Mouse (Mus musculus) cerebellum, adult 9-11 months (tissue): ENCODE data around the gene Uhrf1.
A peak's percentile ranks its signal among the peaks of the same experiment; 100 is the strongest.
"Not testable (repeated sequence)": the region's sequence is repeated elsewhere in the genome, so short reads cannot be mapped to it uniquely, and the experiment has no call there.

Source experiments
- DNase-seq: peaks from one replicate; pipeline ENCODE4 v3.0.0; 2022

Uhrf1 gene

DNA sequence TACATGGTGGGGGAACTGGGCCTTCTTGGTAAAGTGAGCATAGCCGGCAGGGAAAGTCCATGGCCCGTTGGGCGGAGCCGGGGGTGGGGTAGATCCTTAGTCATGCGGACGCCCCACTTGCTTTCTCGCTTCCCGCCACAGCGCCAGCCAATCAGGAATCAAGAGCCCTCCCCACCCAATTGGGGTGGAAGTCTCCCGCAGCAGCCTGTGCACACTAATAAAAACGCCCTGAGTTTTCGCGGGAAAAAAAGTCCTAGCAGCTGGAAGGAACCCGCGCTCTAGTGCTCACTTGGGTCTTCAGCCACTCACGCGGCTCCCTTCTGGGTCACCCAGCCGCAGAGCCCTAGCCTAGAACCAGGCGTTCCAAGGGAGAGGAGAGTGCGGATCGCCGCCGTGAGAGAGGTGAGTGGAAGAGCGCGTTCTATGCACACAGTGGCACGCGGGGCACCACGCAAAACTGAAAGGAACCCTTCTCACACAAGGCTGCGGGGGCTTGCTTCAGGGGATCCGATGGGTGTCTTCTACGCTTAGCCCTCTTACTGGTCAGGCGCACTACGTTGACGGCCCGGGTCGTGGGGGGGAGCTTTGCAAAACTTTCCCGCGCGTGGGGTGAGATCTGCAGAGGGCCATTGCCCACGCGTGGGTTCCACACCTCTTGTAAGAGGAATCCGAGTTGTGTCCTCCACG, at the start of gene Uhrf1:
Gene Uhrf1, plus strand, starts transcription at position 162 of the 687 bp plus-strand sequence.
- no peak for DNase-seq

- peak; percentile 70 for DNase-seq
Observed at GRCm38 (mm10) chr17:56254695-56255094, 48.4 kb upstream of the Uhrf1 start.

- DNase-seq, result peak; percentile 82
Observed at GRCm38 (mm10) chr17:56255429-56255828, 47.7 kb upstream of the Uhrf1 start.

DNA sequence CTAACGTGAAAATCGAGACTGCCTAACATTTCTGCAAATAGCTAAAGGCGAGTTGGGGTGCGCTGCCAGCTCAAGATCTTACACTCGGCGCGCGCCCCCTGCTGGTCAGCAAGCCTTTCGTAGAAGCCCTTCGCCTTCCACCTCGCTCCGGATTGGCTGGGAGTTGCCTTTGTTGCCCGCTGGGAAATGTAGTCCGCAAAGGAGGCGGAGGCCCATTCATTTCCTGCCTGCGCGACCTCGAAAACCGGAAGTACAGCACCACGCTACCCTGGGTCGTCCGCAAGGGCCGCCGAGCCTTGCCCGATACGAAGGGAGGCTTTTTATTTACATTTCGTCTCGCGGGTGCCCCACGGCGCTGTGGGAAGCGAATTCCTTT, 47.3 kb upstream of the Uhrf1 start:
- peak; percentile 98 for DNase-seq

DNA sequence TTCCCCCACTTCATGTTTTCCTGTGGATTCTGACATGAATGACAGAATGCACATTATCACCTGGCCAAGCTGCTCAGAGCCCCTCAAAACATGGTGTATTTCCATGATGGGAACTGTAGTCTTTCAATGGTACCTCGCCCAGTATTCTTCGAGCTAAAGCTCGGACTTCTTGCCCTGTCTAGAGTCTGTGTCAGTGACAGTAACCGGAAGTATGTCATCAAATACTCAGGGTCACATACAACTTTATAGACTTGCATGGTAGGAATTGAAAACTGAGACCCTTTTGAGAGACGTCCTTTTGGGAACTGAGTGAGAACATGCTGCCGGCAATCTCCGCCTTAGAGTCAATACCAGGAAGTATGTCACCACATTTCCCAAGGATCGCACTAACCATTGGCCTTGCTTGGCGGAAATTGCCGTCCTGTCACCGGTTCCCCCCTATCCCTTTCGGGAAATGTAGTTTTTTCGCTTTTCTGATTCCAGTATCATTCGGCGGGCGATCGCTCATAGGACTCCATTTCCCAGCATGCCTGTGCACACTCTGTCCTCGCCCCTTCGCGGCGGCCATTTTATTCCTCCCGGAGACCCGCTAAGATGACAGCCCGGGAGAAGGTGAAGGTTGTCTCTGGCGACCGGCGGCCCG, 46.8 kb upstream of the Uhrf1 start, which contains the start of gene Fem1a:
Gene Fem1a, plus strand, starts transcription at position 572 of the 643 bp plus-strand sequence.
- DNase-seq, result peak; percentile 98

DNA sequence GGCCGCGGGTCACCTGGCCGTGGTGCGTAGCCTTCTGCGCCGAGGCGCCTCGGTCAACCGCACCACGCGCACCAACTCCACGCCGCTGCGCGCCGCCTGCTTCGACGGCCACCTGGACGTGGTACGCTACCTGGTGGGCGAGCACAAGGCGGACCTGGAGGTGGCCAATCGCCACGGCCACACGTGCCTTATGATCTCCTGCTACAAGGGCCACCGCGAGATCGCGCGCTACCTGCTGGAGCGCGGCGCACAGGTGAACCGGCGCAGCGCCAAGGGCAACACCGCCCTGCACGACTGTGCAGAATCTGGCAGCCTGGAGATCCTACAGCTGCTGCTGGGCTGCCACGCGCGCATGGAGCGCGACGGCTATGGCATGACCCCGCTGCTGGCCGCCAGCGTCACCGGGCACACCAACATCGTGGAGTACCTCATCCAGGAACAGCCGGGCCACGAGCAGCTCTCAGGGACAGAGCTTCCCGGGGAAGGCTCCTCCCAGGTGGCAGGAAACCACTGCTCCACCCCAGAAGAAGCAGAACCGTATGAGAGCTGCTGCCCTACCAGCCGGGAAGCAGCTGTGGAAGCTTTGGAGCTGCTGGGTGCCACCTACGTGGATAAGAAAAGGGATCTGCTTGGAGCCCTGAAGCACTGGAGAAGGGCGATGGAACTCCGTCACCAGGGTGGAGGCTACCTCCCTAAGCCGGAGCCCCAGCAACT, 45.8 kb upstream of the Uhrf1 start:
- DNase-seq, result peak; percentile 78

DNA sequence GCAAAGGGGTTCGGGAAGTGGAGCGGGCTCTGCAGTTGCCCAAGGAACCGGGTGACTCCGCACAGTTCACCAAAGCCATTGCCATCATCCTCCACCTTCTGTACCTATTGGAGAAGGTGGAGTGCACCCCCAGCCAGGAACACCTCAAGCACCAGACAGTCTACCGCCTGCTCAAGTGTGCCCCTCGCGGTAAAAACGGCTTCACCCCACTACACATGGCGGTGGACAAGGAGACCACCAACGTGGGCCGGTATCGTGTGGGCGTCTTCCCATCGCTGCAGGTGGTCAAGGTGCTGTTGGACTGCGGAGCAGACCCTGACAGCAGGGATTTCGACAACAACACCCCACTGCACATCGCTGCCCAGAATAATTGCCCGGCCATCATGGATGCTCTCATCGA, 44.9 kb upstream of the Uhrf1 start:
- not testable (repeated sequence) for DNase-seq

DNA sequence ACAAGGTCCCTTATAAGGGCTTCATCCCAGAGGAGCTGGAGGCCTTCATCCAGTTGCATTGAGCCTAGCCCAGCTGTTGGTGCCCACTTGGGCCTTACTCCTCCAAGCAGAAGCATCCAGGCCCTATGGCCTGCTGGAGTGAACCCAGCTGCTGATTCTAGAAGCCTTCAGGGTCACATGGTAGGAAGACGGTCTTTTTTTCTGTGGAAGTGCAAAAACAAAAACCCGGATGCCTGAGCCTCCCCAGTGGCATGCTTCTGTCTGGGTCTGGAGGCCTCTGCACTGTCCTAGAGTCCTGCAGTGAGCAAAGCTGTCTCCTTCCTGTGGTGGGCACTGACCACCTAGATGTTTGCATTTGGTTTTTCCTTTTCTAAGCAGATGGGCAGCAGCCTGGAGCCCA, 44.3 kb upstream of the Uhrf1 start:
- DNase-seq, result not testable (repeated sequence)

DNA sequence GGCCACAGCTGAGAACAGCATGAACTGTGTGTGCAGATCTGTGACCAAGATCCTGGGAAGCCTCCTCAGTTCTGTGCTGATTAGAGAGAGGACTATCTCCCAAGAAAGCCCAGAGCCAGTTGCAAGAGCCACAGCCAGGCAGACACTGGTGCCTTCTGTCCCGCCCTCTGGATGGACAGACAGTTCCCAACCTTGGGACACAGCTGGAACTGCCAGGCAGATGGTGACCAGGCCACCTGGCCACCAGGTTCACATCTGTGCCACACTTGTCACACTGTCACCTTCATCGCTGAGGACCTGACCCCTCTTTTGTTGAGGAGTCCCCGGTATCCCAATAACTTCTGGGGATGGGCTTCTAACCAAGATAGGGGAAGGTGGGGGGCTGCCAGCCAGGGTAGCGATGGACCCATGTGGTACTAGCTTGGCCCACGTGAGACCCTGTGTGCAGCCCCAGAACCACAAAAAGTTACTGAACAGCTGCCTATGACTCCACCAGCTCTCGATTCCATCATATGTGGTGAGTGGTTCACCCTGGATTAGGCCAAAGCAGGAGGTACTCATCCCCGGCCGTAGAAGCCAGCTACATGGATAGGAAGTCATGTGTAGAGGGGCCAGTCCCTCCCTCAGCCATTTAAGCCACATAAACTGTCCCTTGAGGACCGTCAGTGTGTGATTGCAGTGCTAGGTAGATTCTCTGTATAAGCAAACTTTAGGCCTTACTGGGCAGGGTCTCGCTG, 43.7 kb upstream of the Uhrf1 start:
- DNase-seq, result no peak

DNA sequence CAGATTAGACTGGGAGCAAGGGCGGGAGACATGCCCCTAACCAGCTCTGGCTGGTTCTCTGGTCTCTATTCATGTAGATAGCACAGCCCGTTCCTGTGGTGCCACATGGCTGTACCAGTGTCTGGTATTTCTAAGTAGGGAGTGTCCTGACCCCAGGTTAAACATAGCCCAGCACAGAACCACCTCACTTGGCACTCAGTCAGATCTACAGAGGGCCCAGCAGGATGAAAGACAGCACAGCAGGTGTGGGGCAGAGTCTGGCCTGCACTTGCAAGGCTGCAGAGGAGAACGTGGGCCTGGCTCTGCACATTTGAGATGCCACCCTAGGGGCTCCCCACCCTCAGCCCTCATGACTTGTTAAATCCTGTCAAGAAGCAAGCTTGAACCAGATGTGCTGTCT, 42.0 kb upstream of the Uhrf1 start:
- no peak for DNase-seq

DNA sequence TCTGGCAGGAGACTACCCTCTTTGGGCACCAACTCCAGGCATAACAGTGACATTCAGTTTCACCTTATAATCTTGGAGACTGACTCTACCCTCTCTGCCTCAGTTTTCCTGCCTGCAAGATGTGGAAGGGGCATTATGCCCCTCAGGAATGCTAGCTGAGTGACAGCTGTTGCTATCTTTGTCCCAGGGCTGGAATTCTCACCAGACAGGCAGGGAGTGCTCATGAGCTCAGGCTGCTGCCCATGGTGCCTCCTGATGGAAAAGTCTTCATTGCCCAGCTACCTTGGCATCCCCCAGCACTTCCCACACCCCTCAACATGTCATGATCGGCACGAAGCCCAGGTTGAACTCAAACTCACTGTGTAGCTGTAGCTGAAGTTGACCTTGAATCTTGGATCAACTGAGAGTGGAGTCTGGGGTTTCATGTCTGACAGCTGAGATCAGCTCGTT, 40.5 kb upstream of the Uhrf1 start:
- no peak for DNase-seq

DNA sequence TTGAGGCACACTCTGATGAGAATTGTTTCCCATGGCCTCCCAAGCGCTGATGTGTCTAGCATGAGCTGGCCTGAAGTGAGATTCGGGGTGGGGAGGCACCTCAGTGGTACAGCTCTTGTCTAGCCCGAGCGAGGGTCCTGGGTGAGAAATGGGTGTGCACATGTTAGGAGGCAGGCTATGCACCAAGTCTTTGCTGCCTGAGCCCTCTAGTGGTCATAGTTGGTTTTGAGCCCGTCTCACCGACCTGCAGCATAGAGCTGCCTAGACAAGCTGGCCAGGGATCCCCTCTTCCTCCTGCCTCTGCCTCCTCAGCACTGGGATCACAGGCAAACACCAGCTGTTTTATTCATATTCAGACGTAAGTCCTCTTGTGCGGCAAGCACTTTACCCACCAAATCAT, 39.1 kb upstream of the Uhrf1 start:
- peak; percentile 76 for DNase-seq

DNA sequence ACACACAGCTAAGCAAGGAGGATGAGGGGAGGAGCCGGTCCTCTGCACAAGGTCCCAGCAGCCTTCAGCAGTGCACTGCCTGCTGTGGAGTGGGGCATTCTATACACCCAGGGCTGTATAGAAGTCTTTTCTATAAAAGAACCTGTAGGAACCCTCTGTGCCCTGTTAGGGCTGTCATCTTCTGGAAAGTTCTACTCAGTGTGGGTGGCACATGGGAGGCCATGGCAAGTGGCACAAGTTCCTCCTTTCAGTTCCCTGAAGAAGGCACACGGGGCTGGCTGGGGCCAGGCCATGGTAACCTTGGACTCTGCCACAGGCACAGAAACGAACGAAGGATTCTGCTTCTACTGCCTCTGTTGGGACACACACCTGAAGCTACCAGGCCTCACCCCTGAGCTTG, 38.1 kb upstream of the Uhrf1 start:
- no peak for DNase-seq

- no peak for DNase-seq
Observed at GRCm38 (mm10) chr17:56265869-56266268, 37.3 kb upstream of the Uhrf1 start.

DNA sequence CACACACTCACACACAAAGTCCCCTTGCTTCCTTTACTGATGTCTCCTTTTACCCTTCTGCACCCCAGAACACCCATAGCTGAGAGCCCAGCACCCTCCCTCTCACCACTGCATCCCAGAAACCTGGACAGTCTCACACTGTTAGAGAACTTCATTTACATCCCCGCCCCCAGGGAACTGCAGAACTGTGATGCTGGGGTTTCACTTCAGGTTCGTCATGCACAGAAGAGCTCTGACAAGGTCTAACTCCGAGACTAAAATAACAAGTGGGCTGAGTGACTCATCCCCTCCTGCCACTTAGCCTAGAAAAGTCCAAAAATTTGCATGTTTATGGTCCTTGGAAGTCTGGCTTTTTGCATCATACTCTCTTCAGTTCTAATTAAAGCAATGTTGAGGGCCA, 36.9 kb upstream of the Uhrf1 start:
- no peak for DNase-seq

DNA sequence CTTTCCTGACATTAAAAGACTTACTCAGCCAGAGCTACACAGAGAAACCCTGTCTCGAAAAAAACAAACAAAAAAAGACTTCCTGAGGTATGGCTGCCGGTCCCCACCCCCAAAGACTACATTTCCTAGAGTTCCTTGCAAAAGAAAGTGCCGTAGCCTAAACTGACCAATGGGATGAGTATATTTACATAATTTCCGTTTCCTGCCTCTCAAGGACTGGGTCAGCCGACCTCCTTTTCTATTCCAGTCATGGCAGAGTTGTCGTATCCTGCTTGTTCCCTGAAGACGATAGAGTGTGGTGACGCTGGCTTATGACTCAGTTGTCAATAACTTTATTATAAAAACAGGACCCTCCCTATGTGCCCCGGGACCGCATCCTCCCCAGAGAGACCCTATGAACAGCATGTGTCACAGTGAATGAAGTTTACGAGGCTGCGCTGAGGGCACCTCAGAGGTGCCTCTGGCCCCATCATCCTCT, 33.9 kb upstream of the Uhrf1 start:
- DNase-seq, result peak; percentile 82

GRCm38 (mm10) chr17:56269741-56270140, 33.4 kb upstream of the Uhrf1 start:
- no peak for DNase-seq

- no peak for DNase-seq
Observed at GRCm38 (mm10) chr17:56271609-56272253, 31.4 kb upstream of the Uhrf1 start.

DNA sequence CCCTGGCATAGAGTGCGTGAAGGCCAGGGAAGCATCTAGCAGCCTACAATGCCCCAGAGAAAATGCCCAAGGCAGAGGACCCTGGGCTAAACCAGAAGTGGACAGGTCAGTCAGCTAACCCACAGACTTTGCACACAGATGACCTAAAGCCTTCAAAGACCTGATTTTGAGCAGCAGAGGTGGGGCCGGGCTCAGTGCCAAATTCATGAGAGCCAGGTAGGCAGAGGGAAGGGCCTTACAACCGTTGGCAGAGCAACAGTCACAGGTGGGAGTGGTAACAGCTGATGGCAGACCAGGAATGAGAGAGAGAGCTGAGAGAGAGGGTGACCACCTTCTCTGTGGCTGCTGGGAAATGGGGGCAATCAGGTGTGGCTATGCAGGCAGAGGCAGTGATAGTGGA, 30.5 kb upstream of the Uhrf1 start:
- DNase-seq, result no peak

GRCm38 (mm10) chr17:56273482-56273881, 29.6 kb upstream of the Uhrf1 start:
- DNase-seq, result peak; percentile 19

- DNase-seq, result peak; percentile 25
Observed at GRCm38 (mm10) chr17:56273986-56274385, 29.1 kb upstream of the Uhrf1 start.

GRCm38 (mm10) chr17:56275842-56276480, 27.2 kb upstream of the Uhrf1 start:
- peak; percentile 47 for DNase-seq
